Mouse (Mus musculus): ENCODE results near the gene Chac1.

GRCm38 (mm10) chr2:119322587-119323300, 28.3 kb upstream of the Chac1 start:
- no peak for TF ChIP-seq CTCF (IDR thresholded peaks at IDR 0.05; ENCODE audit: low read depth)
- TF ChIP-seq EP300 (optimal IDR thresholded peaks at IDR 0.05) = no peak
